Mouse (Mus musculus): Measurements from ENCODE around the gene Sod1.
"Not testable (repeated sequence)": the region's sequence is repeated elsewhere in the genome, so short reads cannot be mapped to it uniquely, and the experiment has no call there.

Sod1 gene

DNA sequence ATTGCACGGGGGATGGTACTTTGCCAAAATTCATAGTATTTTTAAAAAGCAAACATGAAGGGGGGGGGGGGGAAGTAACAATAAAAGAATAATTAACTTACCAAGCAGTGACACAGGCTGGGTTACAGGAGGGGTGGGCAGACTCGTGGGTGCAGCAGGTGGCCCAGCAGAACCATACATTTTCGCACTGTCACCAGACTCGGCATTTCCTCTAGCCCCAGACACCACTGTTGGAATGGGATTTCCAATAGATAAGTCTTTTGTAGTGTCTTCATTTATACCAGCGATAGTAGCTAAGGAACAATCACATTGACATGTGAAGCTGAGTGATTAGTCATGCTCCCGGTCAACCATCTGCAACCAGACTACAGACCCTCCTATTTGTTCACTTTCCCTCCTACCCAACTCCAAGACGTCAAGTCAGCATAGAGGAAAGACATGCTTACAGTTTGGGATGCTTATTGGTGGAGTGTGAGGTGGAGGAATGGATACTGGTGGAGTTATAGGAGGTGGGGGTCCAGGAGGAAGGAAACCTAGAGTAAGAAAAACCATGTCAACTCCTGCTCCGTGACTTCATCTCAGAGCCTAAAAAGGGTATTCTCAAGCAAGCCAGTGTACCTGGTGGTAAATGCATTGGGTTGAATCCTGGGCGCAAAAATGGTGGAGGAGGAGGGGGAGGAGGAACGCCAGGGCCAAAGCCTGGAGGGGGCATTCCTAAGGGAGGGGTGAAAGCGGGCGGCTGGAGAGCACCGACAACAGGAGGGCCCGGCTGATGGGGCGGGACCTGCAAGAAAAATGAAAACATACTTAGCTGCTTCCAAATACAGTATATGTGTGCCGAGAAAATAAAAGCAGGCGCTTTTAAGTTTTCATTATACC lies 22.1 kb downstream of the Sod1 start:
- in situ Hi-C loops (cut with MboI, MseI) = loop anchor here in 1 of 2 experiments (25.0 kb wide), 1 partner anchor 1395 kb away; the partner anchor contains the start of genes Gart and Son

DNA sequence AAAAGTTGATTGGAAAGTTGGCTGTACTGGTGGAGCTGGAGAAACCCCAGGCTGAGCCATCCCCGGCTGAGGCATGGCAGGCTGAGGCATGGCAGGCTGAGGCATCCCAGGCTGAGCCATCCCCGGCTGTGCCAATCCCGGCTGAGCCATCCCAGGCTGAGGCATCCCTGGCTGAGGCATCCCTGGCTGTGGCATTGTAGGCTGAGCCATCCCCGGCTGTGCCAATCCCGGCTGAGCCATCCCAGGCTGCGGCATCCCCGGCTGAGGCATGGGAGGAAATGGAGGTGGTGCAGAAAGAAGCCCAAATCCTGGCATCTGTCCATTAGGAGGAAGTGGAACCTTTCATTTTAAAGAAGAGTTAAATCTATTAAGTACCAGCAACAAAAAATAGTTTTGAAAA lies 29.5 kb downstream of the Sod1 start:
- in situ Hi-C loops (cut with MboI, MseI) = no loop called here

DNA sequence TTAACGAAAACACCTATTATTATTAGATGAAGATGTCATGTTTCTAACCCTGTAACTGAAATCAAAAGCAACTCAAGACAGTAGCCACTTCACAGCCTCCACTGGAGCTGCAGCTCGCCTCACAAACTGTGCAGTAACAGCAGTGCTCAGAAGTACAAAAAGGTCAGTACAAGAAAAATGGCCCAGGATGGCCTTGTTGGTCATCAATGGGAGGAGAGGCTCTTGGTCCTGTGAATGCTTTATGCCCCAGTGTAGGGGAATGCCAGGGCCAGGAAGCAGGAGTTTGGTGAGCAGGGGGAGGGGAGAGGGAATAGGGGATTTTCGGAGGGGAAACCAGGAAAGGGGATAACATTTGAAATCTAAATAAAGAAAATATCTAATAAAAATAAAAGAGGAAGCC lies 30.7 kb downstream of the Sod1 start:
- in situ Hi-C loops (cut with MboI, MseI) = not testable (repeated sequence)

DNA sequence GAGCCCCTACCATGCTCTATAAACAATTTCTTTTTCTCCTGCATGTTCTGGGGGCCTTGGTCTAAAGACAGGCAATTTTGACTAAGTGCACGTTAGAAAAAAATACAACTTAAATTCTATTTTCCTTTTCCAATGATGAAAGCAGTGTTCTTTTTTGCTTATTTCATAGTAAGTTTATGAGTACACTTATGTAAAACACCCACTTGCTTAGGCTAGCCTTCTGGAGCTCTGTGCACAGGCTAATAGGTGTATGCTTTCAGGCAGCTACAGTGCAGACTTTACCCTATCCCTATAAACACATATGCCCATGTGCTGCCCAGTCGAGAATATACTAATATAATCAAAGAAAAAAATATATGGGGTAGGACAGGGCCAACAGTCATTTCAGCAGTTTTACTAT lies 32.0 kb downstream of the Sod1 start:
- in situ Hi-C loops (cut with MboI, MseI) = no loop called here

DNA sequence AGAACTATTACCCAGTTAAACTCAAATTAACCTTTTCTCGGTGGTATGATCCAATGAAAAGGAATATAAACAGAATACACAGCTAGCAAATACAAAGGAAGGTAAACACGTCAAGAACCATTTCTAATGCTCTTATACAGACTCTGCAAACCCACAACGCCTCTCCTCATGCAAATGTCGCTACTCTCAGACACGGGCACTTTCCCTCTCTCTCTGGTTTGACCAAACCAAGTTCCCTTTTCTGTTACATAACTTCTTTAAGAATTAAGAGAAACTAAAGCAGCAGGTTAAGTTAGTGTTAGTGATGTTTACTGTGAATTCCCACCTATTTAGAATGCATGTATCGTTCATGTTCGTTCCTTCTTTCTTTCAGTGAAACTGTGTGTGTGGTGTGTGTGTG lies 38.4 kb downstream of the Sod1 start:
- in situ Hi-C loops (cut with MboI, MseI) = no loop called here

DNA sequence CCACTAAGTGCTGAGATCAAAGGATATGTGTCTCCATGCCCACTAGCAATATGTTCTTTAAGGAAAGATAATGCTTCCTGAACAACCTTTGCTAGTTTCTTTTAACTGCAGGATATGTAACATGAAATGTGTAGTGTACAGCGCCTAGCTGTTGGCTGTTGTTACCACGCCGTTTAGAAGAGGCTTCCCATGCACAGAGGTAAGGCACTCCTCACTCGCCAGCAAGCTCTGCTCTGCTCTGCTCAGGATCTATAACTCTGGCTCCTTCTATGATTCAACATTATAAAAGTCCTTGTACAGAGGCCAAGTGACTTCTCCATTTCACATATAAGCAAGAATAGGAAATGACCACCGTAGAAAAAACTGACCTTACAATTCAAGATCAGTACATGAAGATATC lies 39.1 kb downstream of the Sod1 start:
- in situ Hi-C loops (cut with MboI, MseI) = loop anchor here in 1 of 2 experiments (10.0 kb wide), 1 partner anchor 1425 kb away; the partner anchor contains the start of gene Donson

DNA sequence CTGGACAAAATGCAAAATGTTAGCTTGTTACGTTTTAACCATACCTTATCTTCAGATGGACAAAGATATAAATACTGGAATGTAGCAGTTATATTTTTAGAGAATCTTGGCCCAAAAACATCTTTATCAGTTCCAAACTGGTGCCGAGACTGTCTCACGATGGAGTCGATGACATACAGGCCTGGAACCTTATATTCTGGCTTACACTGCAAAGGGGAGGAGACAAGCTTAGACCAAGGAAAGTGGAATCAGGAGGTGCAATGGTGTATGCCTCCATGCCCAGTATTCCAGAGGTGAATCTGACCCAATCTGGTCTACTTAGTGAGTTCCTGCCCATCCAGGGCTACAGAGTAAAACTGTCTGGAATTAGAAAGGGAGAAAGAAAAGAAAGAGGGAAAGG lies 39.5 kb downstream of the Sod1 start:
- in situ Hi-C loops (cut with MboI, MseI) = loop anchor here in 1 of 2 experiments (10.0 kb wide), 1 partner anchor 1425 kb away; the partner anchor contains the start of gene Donson

DNA sequence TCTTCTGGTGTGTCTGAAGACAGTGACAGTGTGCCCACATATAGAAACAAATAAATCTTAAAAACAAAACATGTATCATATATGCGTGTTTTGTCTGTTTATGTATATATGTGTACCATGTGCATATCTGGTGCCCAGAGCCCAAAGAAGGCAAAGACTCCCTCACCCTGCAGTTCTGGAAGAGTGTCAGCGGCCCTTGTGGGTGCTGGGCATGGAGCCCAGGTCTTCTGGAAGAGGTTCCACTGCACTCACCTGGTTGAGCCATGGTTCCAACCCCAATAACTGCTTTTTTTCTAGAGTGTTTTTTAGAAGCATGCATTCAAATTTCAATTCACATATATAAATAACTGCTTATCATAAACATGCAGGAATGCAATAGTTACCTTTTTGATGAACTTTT lies 41.2 kb downstream of the Sod1 start:
- in situ Hi-C loops (cut with MboI, MseI) = loop anchor here in 1 of 2 experiments (10.0 kb wide), 1 partner anchor 1423 kb away; the partner anchor contains the start of gene Donson

DNA sequence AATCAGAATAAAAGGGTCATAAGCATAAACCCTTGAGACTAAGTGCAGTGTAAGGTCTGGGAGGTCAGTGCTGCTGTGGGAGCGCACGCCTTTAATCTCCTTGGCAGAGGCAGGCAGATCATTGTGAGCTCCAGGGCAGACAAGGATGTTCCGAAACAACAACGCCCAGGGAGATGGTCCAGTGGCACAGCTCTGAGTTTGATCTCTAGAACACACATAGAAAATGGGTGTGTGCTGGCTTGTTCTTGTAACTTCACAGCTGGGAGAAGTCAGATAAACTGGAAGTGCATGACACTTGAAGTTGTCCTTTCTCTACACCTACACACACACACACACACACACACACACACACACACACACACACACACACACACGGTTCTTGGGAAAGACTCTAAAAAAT lies 43.5 kb downstream of the Sod1 start:
- in situ Hi-C loops (cut with MboI, MseI) = loop anchor here in 1 of 2 experiments (10.0 kb wide), 1 partner anchor 1421 kb away; the partner anchor contains the start of gene Donson

DNA sequence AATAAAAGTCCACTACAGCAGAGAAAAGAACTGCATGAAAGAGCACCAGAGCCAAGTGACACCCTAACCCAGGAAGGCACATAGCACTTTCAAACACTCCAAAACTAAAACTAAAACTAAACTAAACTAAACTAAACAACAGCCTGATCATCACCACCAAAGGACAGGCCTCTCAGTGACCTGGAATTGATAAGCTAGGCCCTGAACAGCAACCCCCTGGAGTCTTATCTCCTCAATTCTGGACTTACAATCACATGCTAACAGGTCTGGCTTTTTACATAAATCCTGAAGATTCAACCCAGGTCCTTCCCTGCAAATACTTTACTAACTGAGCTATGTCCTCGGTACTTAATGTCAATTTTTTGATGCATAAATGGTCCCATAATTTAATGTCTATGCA lies 44.6 kb downstream of the Sod1 start:
- in situ Hi-C loops (cut with MboI, MseI) = loop anchor here in 1 of 2 experiments (10.0 kb wide), 1 partner anchor 1420 kb away; the partner anchor contains the start of gene Donson

DNA sequence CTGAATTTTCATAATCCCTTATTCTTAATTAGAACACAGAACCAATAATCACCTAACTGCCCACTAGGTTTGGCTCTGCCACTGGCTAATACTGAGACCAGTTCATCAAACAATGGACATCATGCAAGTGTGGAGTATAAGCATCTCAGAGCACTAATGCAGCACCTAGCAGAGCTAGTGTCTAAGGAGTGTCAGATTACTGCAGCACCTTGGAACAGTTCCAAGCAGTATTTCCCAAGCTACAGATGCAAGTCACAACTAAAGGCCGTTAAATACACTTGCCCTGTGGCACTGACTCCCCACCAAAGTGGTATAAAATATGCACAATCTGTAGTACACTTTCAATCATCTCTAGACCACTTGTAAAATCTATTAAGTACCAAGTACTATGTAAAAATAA lies 46.0 kb downstream of the Sod1 start:
- in situ Hi-C loops (cut with MboI, MseI) = loop anchor here in 1 of 2 experiments (10.0 kb wide), 1 partner anchor 1418 kb away; the partner anchor contains the start of gene Donson

DNA sequence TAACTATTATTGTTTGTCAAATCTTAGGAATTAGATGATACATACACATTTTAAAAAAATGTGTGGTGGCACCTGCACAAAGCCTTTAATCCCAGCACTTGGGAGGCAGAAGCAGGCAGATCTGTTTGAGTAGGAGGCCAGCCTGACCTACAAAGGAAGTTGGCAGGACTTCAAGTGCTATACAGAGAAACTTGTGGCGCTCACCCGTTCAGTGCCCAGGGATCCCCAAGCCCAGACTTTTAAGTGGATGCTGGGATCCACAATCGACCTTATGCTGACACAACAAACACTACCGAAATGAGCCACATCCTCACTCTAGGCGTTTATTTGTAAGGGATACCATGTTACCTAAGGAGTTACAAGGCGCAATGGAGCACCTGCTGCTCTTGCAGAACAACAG lies 55.0 kb downstream of the Sod1 start:
- in situ Hi-C loops (cut with MboI, MseI) = no loop called here

Measured in T-helper 17 cell (primary cell).